Mouse (Mus musculus): ENCODE results near the gene Galnt13. TPM values are rescaled to one million over a fixed set of nuclear protein-coding genes. Genes with fewer than 3 reads are reported as not detected.
"Not testable (repeated sequence)": the region's sequence is repeated elsewhere in the genome, so short reads cannot be mapped to it uniquely, and the experiment has no call there.

The Galnt13 gene
- polyA plus RNA-seq, 1 experiment = not detected

DNA sequence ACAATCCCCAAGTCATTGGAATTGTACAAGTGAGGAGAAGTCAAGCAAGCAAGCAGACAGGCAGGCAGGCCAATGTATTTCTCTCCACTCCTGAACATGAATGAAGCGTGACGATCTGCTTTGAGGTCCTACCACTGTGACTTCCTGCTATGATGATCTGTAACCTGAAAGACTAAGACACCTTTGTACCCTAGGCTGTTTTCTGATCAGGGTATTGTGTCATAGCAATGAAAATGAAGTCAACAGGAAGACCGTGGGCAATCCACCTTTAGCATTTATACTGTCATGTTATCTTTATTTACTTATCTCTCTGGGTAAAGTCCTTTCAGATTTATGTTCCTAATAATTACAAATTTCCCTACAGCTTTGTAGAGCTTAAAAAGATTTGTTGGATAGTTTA, 500.3 kb downstream of the Galnt13 start:
- no peaks in the 10 kb centered on the region for H3K27me3 ChIP-seq (ENCODE audit: control insufficient read depth, insufficient read depth, insufficient read length)
- no peak overlapping the region for H3ac ChIP-seq (ENCODE audit: control insufficient read depth, insufficient read length, low read depth)
- H3K4me3 ChIP-seq (ENCODE audit: insufficient read depth, poor library complexity, severe bottlenecking) = no peak overlapping the region
- no peaks in the 10 kb centered on the region for H3K36me3 ChIP-seq (ENCODE audit: control insufficient read depth, insufficient read depth)
- no peaks in the 10 kb centered on the region for H3K79me3 ChIP-seq (ENCODE audit: low read depth)
- TF ChIP-seq USF1 (IDR thresholded peaks at IDR 0.05; ENCODE audit: low read depth) = no peak
- no peak for TF ChIP-seq MYOG (IDR thresholded peaks at IDR 0.05; ENCODE audit: control insufficient read depth, extremely low read depth, insufficient read length)
- no peak for TF ChIP-seq MYOD1 (IDR thresholded peaks at IDR 0.05; ENCODE audit: control insufficient read depth, insufficient read length, low read depth)
- no peak for TF ChIP-seq CTCF (IDR thresholded peaks at IDR 0.05; ENCODE audit: control insufficient read depth, insufficient read depth, insufficient read length)
- TF ChIP-seq MAX (IDR thresholded peaks at IDR 0.05) = no peak
- no peak for TF ChIP-seq FOSL1 (IDR thresholded peaks at IDR 0.05; ENCODE audit: insufficient read depth, low read length, poor library complexity, severe bottlenecking)
- TF ChIP-seq CEBPB (IDR thresholded peaks at IDR 0.05; ENCODE audit: low read depth) = no peak
- H3K79me2 ChIP-seq (ENCODE audit: control insufficient read depth, insufficient read depth) = no peaks in the 10 kb centered on the region

DNA sequence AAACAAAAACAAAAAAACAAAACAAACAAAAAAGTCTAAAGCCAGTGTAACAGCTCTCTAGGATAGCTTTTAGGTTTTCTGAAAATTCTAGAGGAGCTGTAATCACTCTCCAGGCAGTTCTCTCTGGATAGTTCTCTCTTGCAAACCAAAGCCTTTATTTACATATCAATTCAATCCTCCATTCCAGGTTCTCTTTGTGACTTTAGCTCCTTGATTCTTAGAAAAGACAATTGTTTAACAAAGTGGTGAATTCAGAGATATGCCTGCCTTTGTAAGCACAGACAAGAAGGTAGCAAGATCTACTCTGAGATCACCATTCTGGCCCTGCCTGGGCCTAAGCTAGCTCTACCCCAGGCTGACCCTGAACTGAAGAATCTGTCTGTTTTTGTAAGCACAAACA, 501.2 kb downstream of the Galnt13 start:
- H3K79me2 ChIP-seq (ENCODE audit: control insufficient read depth, insufficient read depth) = no peaks in the 10 kb centered on the region
- H3K27me3 ChIP-seq (ENCODE audit: control insufficient read depth, insufficient read depth, insufficient read length) = no peaks in the 10 kb centered on the region
- no peak for TF ChIP-seq MAX (IDR thresholded peaks at IDR 0.05)
- no peak for TF ChIP-seq FOSL1 (IDR thresholded peaks at IDR 0.05; ENCODE audit: insufficient read depth, low read length, poor library complexity, severe bottlenecking)
- TF ChIP-seq CTCF (IDR thresholded peaks at IDR 0.05; ENCODE audit: control insufficient read depth, insufficient read depth, insufficient read length) = no peak
- no peak for TF ChIP-seq MYOD1 (IDR thresholded peaks at IDR 0.05; ENCODE audit: control insufficient read depth, insufficient read length, low read depth)
- no peak for TF ChIP-seq USF1 (IDR thresholded peaks at IDR 0.05; ENCODE audit: low read depth)
- no peak for TF ChIP-seq MYOG (IDR thresholded peaks at IDR 0.05; ENCODE audit: control insufficient read depth, extremely low read depth, insufficient read length)
- TF ChIP-seq CEBPB (IDR thresholded peaks at IDR 0.05; ENCODE audit: low read depth) = no peak
- no peaks in the 10 kb centered on the region for H3K79me3 ChIP-seq (ENCODE audit: low read depth)
- no peak overlapping the region for H3ac ChIP-seq (ENCODE audit: control insufficient read depth, insufficient read length, low read depth)
- no peak overlapping the region for H3K4me3 ChIP-seq (ENCODE audit: insufficient read depth, poor library complexity, severe bottlenecking)
- no peaks in the 10 kb centered on the region for H3K36me3 ChIP-seq (ENCODE audit: control insufficient read depth, insufficient read depth)

DNA sequence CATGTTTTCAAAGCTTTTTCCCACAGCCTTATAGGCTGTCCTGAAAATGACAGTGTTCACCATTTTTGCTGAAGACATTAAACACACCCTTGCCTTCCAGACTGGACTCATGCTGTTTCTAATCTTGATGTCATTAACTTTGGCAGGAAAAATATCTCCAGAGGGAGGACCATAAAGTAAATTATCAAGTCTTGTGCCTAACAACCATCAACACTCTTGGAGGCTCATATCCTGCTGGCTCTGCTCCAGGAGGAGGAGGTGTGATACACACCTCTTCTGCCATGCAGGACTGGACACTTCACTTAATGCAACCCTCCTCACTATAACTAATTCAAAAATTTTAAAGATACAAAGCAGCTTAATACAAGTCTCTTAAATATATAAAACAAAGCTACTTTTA, 502.0 kb downstream of the Galnt13 start:
- Histone ChIP-seq H3K79me2 (ENCODE audit: control insufficient read depth, insufficient read depth) (no peaks in the 10 kb centered on the region), H3K79me3 (ENCODE audit: low read depth) (no peaks in the 10 kb centered on the region), H3K27me3 (ENCODE audit: control insufficient read depth, insufficient read depth, insufficient read length) (no peaks in the 10 kb centered on the region), H3ac (ENCODE audit: control insufficient read depth, insufficient read length, low read depth) (no peak overlapping the region), H3K36me3 (ENCODE audit: control insufficient read depth, insufficient read depth) (no peaks in the 10 kb centered on the region), H3K4me3 (ENCODE audit: insufficient read depth, poor library complexity, severe bottlenecking) (no peak overlapping the region)
- TF ChIP-seq FOSL1 (IDR thresholded peaks at IDR 0.05; ENCODE audit: insufficient read depth, low read length, poor library complexity, severe bottlenecking) = no peak
- no peak for TF ChIP-seq MYOG (IDR thresholded peaks at IDR 0.05; ENCODE audit: control insufficient read depth, extremely low read depth, insufficient read length)
- no peak for TF ChIP-seq USF1 (IDR thresholded peaks at IDR 0.05; ENCODE audit: low read depth)
- TF ChIP-seq MAX (IDR thresholded peaks at IDR 0.05) = no peak
- TF ChIP-seq CTCF (IDR thresholded peaks at IDR 0.05; ENCODE audit: control insufficient read depth, insufficient read depth, insufficient read length) = no peak
- TF ChIP-seq CEBPB (IDR thresholded peaks at IDR 0.05; ENCODE audit: low read depth) = no peak
- TF ChIP-seq MYOD1 (IDR thresholded peaks at IDR 0.05; ENCODE audit: control insufficient read depth, insufficient read length, low read depth) = no peak

DNA sequence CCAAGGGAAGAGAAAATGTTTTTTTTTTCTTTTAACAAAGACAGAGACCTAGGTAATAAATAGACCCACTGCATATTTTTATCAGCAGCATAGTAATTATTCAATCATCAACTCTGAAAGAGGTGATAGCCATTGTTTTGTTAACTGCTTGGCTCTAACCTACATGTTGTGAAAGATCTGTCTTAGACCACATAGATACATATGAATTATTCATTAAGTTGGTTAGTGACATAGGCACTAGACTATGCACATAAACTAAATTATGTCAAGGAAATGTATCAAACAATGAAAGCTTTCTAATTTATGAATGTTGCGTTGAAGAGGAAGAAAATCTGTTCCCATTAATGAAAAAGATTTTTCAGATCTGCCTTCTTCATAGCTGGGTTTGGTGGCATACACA, 507.3 kb downstream of the Galnt13 start:
- Histone ChIP-seq H3ac (ENCODE audit: control insufficient read depth, insufficient read length, low read depth) (no peak overlapping the region), H3K27me3 (ENCODE audit: control insufficient read depth, insufficient read depth, insufficient read length) (no peaks in the 10 kb centered on the region), H3K4me3 (ENCODE audit: insufficient read depth, poor library complexity, severe bottlenecking) (no peak overlapping the region), H3K79me2 (ENCODE audit: control insufficient read depth, insufficient read depth) (no peaks in the 10 kb centered on the region), H3K36me3 (ENCODE audit: control insufficient read depth, insufficient read depth) (no peaks in the 10 kb centered on the region), H3K79me3 (ENCODE audit: low read depth) (no peaks in the 10 kb centered on the region)
- TF ChIP-seq MYOG (IDR thresholded peaks at IDR 0.05; ENCODE audit: control insufficient read depth, extremely low read depth, insufficient read length) (no peak), CTCF (IDR thresholded peaks at IDR 0.05; ENCODE audit: control insufficient read depth, insufficient read depth, insufficient read length) (no peak), MYOD1 (IDR thresholded peaks at IDR 0.05; ENCODE audit: control insufficient read depth, insufficient read length, low read depth) (no peak), FOSL1 (IDR thresholded peaks at IDR 0.05; ENCODE audit: insufficient read depth, low read length, poor library complexity, severe bottlenecking) (no peak), CEBPB (IDR thresholded peaks at IDR 0.05; ENCODE audit: low read depth) (no peak), USF1 (IDR thresholded peaks at IDR 0.05; ENCODE audit: low read depth) (no peak), MAX (IDR thresholded peaks at IDR 0.05) (no peak)

DNA sequence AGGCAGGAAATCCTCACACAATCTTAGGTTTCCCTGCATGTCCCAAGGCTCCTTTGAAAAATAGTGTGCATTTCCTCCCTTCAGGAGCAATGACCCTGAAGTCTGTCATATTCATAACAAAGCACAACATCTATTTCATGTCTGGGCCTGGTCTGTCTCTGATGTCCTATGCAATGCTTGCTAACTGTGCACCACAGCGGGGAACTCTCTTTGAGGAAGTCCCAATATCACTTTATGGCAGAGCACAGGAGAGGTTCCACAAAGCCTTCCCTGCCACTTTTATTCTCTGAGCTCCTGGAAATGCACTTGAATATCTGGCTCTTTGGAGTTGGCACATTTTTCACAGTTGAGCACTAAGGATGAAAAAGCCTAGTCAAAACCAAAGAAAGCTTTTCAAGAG, 547.7 kb downstream of the Galnt13 start:
- no peak for TF ChIP-seq USF1 (IDR thresholded peaks at IDR 0.05; ENCODE audit: low read depth)
- no peak for TF ChIP-seq MAX (IDR thresholded peaks at IDR 0.05)
- no peak for TF ChIP-seq MYOG (IDR thresholded peaks at IDR 0.05; ENCODE audit: control insufficient read depth, extremely low read depth, insufficient read length)
- no peak for TF ChIP-seq FOSL1 (IDR thresholded peaks at IDR 0.05; ENCODE audit: insufficient read depth, low read length, poor library complexity, severe bottlenecking)
- TF ChIP-seq CTCF (IDR thresholded peaks at IDR 0.05; ENCODE audit: control insufficient read depth, insufficient read depth, insufficient read length) = no peak
- TF ChIP-seq CEBPB (IDR thresholded peaks at IDR 0.05; ENCODE audit: low read depth) = no peak
- TF ChIP-seq MYOD1 (IDR thresholded peaks at IDR 0.05; ENCODE audit: control insufficient read depth, insufficient read length, low read depth) = no peak
- H3K79me2 ChIP-seq (ENCODE audit: control insufficient read depth, insufficient read depth) = no peaks in the 10 kb centered on the region
- no peaks in the 10 kb centered on the region for H3K27me3 ChIP-seq (ENCODE audit: control insufficient read depth, insufficient read depth, insufficient read length)
- no peaks in the 10 kb centered on the region for H3K79me3 ChIP-seq (ENCODE audit: low read depth)
- H3ac ChIP-seq (ENCODE audit: control insufficient read depth, insufficient read length, low read depth) = no peak overlapping the region
- H3K36me3 ChIP-seq (ENCODE audit: control insufficient read depth, insufficient read depth) = no peaks in the 10 kb centered on the region
- H3K4me3 ChIP-seq (ENCODE audit: insufficient read depth, poor library complexity, severe bottlenecking) = no peak overlapping the region

DNA sequence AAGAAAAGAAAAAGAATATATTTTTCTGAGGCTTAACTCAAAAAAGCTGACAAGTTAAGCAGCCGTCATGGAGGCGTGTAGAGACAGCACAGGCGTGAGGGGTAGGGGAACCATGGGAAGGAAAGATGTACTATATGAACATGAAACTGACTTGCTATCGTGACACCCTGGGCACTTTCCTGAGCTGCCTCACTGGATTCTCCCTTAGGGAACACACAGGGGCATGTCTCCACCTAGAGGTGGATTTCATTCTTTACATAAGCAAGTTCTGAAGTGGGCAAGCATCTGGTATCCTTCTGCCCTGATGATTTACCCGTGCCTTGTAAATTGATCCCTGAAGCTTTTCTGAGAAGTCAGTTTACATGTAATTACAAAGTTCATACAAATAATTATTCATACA, 586.4 kb downstream of the Galnt13 start:
- not testable (repeated sequence) for H3K27me3 ChIP-seq (ENCODE audit: control insufficient read depth, insufficient read depth, insufficient read length); H3K79me3 ChIP-seq (ENCODE audit: low read depth); H3K79me2 ChIP-seq (ENCODE audit: control insufficient read depth, insufficient read depth); H3K4me3 ChIP-seq (ENCODE audit: insufficient read depth, poor library complexity, severe bottlenecking); H3K36me3 ChIP-seq (ENCODE audit: control insufficient read depth, insufficient read depth); H3ac ChIP-seq (ENCODE audit: control insufficient read depth, insufficient read length, low read depth)
